Mouse (Mus musculus) adrenal gland, adult 8-10 months (tissue): ENCODE results near the gene Vmn2r76. TPM values are rescaled to one million over a fixed set of nuclear protein-coding genes. Genes with fewer than 3 reads are reported as not detected.
"Not testable (repeated sequence)": the region's sequence is repeated elsewhere in the genome, so short reads cannot be mapped to it uniquely, and the experiment has no call there.

Source experiments
- DNase-seq: peaks from one replicate; pipeline ENCODE4 v3.0.0; 2022
- total RNA-seq, 4 experiments: library from RNA; stranded (reverse); gene quantifications; 2 replicates each; pipeline ENCODE4 v1.2.4; 2022

Vmn2r76 gene
- total RNA-seq = not detected

- DNase-seq = no peak
These were observed at the start of gene Vmn2r76 for GRCm38 (mm10) chr7:86246208-86246607. Gene Vmn2r76, minus strand, starts transcription at chr7:86246308.

GRCm38 (mm10) chr7:86277072-86277471 is 31.0 kb upstream of the Vmn2r76 start, which contains the start of gene Olfr310:
Gene Olfr310, minus strand, starts transcription at chr7:86277172.
- DNase-seq = no peak

- no peak for DNase-seq
These were observed 34.8 kb downstream of the Vmn2r76 start for GRCm38 (mm10) chr7:86211345-86211744.

GRCm38 (mm10) chr7:86171678-86172077 is 74.4 kb downstream of the Vmn2r76 start, which contains the start of gene Vmn2r75:
Gene Vmn2r75, minus strand, starts transcription at chr7:86171778.
- DNase-seq = not testable (repeated sequence)

Other genes starting within 250 kb of the Vmn2r76 start
- gene Vmn2r75, start 74.5 kb downstream of the Vmn2r76 start, total RNA-seq = not detected
- gene Olfr310, start 30.9 kb upstream of the Vmn2r76 start, total RNA-seq = not detected
- gene Olfr309, start 67.4 kb upstream of the Vmn2r76 start, total RNA-seq = not detected
- gene Olfr308, start 79.3 kb upstream of the Vmn2r76 start, total RNA-seq = not detected
- not detected for gene Olfr307, start 91.3 kb upstream of the Vmn2r76 start, total RNA-seq
- gene Olfr305, start 120.6 kb upstream of the Vmn2r76 start, total RNA-seq = not detected
- gene Olfr304, start 140.3 kb upstream of the Vmn2r76 start, total RNA-seq = not detected
- gene Olfr303, start 151.5 kb upstream of the Vmn2r76 start, total RNA-seq = not detected
- gene Olfr301, start 157.5 kb upstream of the Vmn2r76 start, total RNA-seq = not detected
- gene Olfr299, start 213.6 kb upstream of the Vmn2r76 start, total RNA-seq = not detected
- not detected for gene Olfr298, start 246.2 kb upstream of the Vmn2r76 start, total RNA-seq